Mouse (Mus musculus) layer of hippocampus, adult 18-20 months (tissue): ENCODE data around the gene Ccdc167. TPM values are rescaled to one million over a fixed set of nuclear protein-coding genes. Genes with fewer than 3 reads are reported as not detected.
"Not testable (repeated sequence)": the region's sequence is repeated elsewhere in the genome, so short reads cannot be mapped to it uniquely, and the experiment has no call there.

Source experiments
- DNase-seq, 2 experiments: peaks; one replicate each; pipeline ENCODE4 v3.0.0; 2022; ENCODE audit warnings: low spot score in 2 of 2
- total RNA-seq, 2 experiments: library from RNA; stranded (reverse); gene quantifications; 2 replicates each; pipeline ENCODE4 v1.2.3; 2021

Gene Ccdc167
- total RNA-seq, 2 experiments from 2014 or later, result 22.6 to 23.4 TPM

GRCm38 (mm10) chr17:29720755-29721365 is 4.0 kb upstream of the Ccdc167 start:
- DNase-seq, result no peak

GRCm38 (mm10) chr17:29719628-29720575 is 3.1 kb upstream of the Ccdc167 start:
- no peak for DNase-seq

GRCm38 (mm10) chr17:29718660-29719059 is 1.8 kb upstream of the Ccdc167 start:
- peak; percentile 50 to 67 for DNase-seq

- not testable (repeated sequence) for DNase-seq
Observed at GRCm38 (mm10) chr17:29713734-29714133, 3.1 kb downstream of the Ccdc167 start.

DNA sequence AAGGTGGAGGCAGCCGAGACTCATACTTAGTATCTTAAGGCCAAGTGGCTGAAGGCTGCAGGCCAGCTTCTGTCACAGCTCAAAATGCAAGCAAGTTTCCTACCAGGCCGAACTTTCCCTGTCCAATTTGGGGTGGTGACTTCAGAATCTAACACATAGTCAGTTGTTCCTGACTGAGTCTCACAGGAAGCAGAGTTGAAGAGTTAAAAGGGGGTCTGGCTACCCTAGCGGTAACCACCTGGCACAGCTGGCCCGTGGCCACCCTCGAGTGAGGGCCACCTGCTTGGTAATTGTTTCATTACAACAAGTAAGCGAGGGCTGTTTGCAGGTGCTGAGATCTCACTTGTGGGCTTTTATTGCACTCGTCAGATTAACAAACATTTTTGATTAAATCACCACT is 4.3 kb downstream of the Ccdc167 start:
- DNase-seq, result no peak

DNA sequence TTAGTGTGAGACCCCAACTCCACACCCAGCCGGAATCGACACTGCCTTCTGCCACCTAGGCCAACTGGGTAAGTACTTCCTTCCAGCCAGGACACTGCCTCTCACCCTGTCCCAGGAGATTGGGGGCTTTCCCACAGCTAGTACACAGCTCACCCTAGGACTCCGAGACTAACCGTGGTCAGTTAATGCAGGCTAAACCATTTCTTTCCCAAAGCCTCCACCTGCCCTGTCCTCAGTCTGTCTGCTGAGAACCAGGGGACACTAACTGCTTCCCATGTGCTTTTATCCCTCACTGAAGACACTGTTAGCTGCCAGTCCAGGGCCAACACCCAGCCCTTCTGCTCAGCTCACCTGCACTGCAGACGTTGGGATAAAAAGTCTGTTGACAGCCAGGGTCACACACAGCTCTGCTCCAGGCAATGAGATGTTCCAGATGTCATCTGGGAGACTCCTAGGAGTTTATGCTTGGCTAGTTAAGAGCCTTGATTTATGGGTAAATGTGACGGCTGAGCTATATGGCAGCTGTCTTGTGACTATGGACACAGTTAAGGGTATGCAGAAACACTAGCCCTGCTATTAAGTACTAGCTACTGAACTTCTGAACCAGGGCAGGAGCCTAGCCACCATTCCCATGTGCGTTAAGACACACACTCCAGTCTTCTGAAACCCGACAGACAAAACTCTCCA is 5.0 kb downstream of the Ccdc167 start:
- no peak for DNase-seq

DNA sequence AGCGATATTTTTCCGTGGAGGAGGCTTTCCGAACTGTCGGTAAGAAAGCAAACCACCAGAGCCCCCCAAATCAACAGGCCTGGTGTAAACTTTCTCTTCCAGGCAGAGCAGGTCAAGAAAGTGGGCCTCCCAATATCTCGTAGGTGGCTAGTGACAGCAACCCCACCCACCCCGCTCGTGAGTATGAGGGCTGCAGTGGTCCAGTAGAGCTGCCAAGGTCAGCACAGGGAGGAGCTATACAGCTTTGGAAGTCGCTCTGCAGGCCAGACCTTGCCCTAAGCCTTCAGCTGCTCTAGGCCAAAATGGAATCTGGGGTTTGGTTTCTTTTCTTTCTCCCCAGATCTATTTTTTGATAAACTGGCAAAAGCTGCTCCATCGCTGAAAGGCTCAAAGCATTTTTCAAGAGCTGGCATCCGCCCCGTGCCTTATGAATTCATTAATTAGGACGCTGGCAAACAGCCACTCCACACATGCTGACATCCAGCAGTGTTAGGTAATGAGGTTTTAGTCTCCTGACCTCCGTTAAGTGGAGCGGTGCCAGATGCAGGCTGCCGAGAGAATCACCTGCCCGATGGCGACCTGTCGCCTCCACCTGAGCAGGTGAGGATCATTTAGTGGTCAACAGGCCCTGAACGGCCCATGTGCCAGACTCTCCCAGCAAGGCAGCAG is 5.6 kb downstream of the Ccdc167 start:
- DNase-seq, result peak in 1 of 2 experiments; percentile 60

DNA sequence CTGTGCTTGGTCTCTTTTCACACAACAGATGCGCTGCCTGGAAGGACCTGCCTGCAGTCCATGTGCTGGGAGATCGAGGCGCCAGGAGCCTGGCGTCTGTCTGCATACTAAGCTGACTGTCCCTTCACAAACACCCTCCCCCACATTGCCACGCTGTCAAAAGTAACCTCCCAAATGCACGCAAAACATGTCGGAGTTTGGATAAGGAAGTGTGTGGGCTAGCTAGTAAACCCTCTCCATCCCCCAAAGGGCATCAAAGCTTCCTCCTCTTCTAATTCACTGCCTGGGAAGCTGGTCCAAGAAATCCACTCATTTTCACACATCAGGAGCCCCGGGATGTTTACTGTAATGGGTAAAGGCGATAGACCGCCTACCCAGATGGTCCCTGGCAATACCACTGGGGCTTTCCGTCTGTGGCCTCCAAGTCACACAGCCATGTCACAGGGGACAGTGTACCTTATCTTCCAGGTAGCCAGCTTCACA is 6.2 kb downstream of the Ccdc167 start:
- DNase-seq, result no peak

DNA sequence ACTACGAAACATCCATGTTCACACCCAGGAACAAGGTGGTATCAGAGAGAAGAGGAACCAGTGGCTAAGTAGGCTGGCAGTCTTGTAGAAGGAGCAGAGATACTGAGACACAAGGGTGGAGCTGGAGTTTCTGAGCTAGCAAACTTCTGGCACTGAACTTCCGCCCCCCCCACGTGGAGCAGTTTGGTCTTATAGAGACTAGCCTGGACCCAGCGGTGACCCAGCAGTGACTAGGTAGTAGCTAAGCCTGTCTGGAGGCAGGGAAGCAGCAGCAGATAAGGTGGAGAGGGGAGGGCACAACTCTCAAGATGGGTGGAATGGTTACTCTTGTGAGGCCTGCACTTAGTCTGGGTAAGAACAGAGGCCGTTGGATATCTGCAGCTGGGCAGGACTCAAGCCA is 8.1 kb downstream of the Ccdc167 start:
- DNase-seq, result no peak

GRCm38 (mm10) chr17:29706981-29707545 is 9.8 kb downstream of the Ccdc167 start:
- no peak for DNase-seq

DNA sequence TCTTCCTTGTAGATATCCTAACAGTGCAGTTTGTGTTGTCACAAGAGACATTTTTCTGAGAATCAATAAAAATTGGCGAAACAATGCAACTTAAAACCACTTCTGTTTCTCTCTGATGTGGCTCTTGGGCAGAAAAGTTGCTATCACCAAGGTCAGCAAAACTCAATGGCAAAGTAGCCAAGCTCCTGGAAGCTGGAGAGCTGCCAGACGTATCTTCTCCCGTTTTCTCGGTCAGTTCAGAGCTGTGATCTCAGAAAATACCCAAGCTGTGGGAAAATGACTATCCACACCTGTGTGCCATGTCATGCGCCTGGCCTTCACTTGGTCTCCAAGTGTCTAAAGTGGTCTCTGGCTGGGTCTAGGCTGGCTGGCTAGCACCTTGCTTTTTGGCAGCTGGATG is 11.0 kb downstream of the Ccdc167 start:
- DNase-seq, result no peak

- DNase-seq, result peak in 1 of 2 experiments; percentile 72
Observed at GRCm38 (mm10) chr17:29704781-29705180, 12.1 kb downstream of the Ccdc167 start.

DNA sequence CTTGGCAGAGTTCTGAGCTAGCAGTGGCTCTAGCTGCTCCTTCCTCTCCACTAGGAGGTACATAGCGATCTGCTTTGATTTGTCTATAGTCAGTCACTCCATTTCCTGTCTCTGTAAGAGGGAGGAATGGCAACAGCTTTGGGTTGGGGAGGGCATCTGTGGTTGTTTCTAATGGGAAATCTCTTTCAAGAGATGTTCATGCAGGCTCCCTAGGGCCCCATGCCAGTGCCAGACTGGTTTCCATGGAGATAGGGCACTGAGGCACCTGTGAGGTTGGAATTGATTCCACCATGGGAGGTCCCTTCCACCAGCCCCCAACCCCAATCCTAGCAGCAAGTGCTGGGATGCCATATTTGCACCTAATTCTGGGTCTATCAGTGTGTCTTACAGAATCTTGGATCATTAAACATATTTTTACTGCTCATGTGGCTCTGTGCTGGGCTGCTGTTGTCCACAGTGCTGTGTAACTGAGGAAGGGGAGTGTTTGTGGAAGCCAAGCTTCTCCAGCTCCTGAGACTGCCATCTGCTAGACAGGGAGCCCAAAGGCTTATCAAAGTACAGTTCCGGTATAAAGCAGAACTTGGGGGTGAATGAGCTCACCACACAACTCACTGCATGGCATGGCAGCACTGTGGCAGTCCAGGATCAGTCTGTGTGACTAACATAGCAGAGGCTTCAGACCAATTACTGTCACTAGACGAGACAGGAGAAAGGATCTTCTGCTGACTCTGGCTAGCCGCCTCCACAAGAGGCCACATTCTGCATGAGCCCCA is 13.7 kb downstream of the Ccdc167 start:
- peak; percentile 75 to 83 for DNase-seq

GRCm38 (mm10) chr17:29700573-29700972 is 16.3 kb downstream of the Ccdc167 start:
- no peak for DNase-seq

DNA sequence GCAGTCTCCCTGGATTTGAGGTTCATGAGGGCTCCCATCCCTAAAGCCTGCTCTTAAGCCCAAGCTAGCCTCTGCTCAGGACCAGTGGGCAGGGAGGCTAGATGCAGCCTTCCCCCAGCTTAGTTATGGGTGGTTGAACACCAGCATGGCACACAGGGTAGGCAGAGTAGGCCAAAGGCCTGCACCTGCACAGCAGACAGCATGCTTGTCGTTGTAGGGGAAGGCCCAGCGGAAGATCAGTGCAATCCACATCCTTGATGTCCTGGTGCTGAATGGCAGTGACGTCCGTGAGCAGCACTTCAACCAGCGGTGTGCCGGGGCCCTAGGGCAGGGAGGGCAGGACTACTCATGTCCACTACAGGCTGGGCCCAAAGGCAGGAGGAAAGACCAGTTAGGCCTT is 18.4 kb downstream of the Ccdc167 start:
- DNase-seq, result no peak

DNA sequence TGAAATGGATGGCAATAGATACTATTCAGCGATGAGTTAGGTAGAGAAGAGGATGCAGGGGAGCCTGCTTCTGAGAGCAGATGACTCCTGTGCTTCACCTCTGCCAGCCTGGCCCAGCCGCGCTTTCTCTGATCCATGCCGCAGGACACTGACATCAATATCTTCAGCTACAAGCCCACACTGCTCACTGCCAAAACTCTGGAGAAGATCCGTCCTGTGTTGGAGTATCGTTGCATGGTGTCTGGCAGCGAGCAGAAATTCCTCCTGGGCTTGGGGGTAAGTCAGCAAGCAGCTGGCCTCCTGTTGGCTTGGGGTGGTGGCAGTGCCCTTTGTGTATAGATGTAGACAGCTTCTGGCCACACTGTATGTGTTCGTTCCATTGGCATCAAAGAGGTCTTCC is 19.9 kb downstream of the Ccdc167 start:
- DNase-seq, result no peak

DNA sequence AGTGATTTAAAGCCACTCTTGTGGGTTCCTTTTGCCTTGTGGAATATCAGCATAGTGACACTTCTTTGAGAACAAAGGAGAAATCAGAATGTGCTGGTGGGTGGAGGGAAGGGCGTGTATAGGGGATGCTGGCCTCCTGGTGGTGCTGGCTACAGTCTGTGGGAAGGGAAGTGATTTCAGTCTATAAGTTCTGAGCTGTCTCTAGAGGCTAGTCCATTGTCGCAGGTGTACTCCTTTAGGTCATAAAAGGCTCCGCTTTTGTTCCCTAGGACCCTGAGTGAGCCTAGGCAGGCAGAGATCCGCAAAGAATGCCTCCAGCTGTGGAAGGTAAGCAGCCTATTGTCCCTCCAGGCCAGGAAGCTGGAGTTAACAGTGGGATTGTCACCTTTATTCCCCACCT is 22.3 kb downstream of the Ccdc167 start:
- DNase-seq, result no peak

- DNase-seq, result no peak
Observed at GRCm38 (mm10) chr17:29693571-29693970, 23.3 kb downstream of the Ccdc167 start.

- DNase-seq, result no peak
Observed at GRCm38 (mm10) chr17:29692827-29693226, 24.0 kb downstream of the Ccdc167 start.

DNA sequence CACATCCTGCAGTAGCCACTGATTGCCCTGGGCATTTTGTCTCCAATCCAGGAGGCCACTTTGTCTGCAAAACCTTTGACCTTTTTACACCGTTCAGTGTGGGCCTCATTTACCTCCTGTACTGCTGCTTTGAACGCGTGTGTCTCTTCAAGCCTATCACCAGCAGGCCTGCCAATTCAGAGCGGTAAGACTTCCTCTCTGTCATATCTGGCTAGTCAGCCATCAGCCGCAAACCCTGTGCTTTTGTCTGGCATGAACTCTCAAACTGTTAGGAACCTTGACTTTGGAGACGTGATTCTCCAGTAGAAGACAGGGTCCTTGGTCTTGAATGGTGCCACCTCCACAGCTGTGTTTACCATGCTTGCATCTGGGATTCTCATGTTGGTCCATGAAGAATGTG is 26.6 kb downstream of the Ccdc167 start:
- DNase-seq, result no peak
